Mouse (Mus musculus): ENCODE measurements around the gene Gas6.

The Gas6 gene

GRCm38 (mm10) chr8:13507284-13507937 lies 13.1 kb upstream of the Gas6 start:
- DNase-seq (ENCODE audit: low read depth in 2 of 2, low spot score in 2 of 2) = no peak

- DNase-seq (ENCODE audit: low read depth in 2 of 2, low spot score in 2 of 2) = no peak
Measured at GRCm38 (mm10) chr8:13506849-13507248, 12.6 kb upstream of the Gas6 start.

- no peak for DNase-seq (ENCODE audit: low read depth in 2 of 2, low spot score in 2 of 2)
Measured at GRCm38 (mm10) chr8:13504894-13505674, 10.8 kb upstream of the Gas6 start.

GRCm38 (mm10) chr8:13503936-13504606 lies 9.8 kb upstream of the Gas6 start:
- DNase-seq (ENCODE audit: low read depth in 2 of 2, low spot score in 2 of 2) = no peak

GRCm38 (mm10) chr8:13501221-13501620 lies 6.9 kb upstream of the Gas6 start:
- no peak for DNase-seq (ENCODE audit: low read depth in 2 of 2, low spot score in 2 of 2)

GRCm38 (mm10) chr8:13493011-13493410 lies 1.3 kb downstream of the Gas6 start:
- no peak for DNase-seq (ENCODE audit: low read depth in 2 of 2, low spot score in 2 of 2)

- no peak for DNase-seq (ENCODE audit: low read depth in 2 of 2, low spot score in 2 of 2)
Measured at GRCm38 (mm10) chr8:13492198-13492995, 1.9 kb downstream of the Gas6 start.

GRCm38 (mm10) chr8:13491491-13492010 lies 2.7 kb downstream of the Gas6 start:
- no peak for DNase-seq (ENCODE audit: low read depth in 2 of 2, low spot score in 2 of 2)

GRCm38 (mm10) chr8:13489986-13490910 lies 4.0 kb downstream of the Gas6 start:
- DNase-seq (ENCODE audit: low read depth in 2 of 2, low spot score in 2 of 2) = no peak

- DNase-seq (ENCODE audit: low read depth in 2 of 2, low spot score in 2 of 2) = no peak
Measured at GRCm38 (mm10) chr8:13489351-13489750, 4.9 kb downstream of the Gas6 start.

- no peak for DNase-seq (ENCODE audit: low read depth in 2 of 2, low spot score in 2 of 2)
Measured at GRCm38 (mm10) chr8:13483191-13483590, 11.1 kb downstream of the Gas6 start.

GRCm38 (mm10) chr8:13482101-13482801 lies 12.0 kb downstream of the Gas6 start:
- no peak for DNase-seq (ENCODE audit: low read depth in 2 of 2, low spot score in 2 of 2)

GRCm38 (mm10) chr8:13481596-13481995 lies 12.7 kb downstream of the Gas6 start:
- no peak for DNase-seq (ENCODE audit: low read depth in 2 of 2, low spot score in 2 of 2)

GRCm38 (mm10) chr8:13481089-13481554 lies 13.2 kb downstream of the Gas6 start:
- DNase-seq (ENCODE audit: low read depth in 2 of 2, low spot score in 2 of 2) = no peak

- no peak for DNase-seq (ENCODE audit: low read depth in 2 of 2, low spot score in 2 of 2)
Measured at GRCm38 (mm10) chr8:13475892-13476291, 18.4 kb downstream of the Gas6 start.

- DNase-seq (ENCODE audit: low read depth in 2 of 2, low spot score in 2 of 2) = no peak
Measured at GRCm38 (mm10) chr8:13472284-13472683, 22.0 kb downstream of the Gas6 start.

- no peak for DNase-seq (ENCODE audit: low read depth in 2 of 2, low spot score in 2 of 2)
Measured at GRCm38 (mm10) chr8:13471484-13471883, 22.8 kb downstream of the Gas6 start.

GRCm38 (mm10) chr8:13468737-13469136 lies 25.6 kb downstream of the Gas6 start:
- DNase-seq (ENCODE audit: low read depth in 2 of 2, low spot score in 2 of 2) = no peak

GRCm38 (mm10) chr8:13466989-13467388 lies 27.3 kb downstream of the Gas6 start:
- DNase-seq (ENCODE audit: low read depth in 2 of 2, low spot score in 2 of 2) = no peak

Data from CD8-positive naive resting alpha-beta T cell, adult 2 months (primary cell).